Mouse (Mus musculus) G1E (cell line): ENCODE data around the gene Smc1b.

Experiments used
- CTCF ChIP-seq: IDR thresholded peaks from 2 replicates; pipeline ENCODE4 v1.5.1; 2012; ENCODE audit warnings: low read depth, low read length, inconsistent platforms, mixed read lengths
- GATA1 ChIP-seq: IDR thresholded peaks from 2 replicates; pipeline ENCODE4 v1.6.1; 2012; ENCODE audit warnings: borderline replicate concordance, low read length, inconsistent platforms, mixed read lengths
- GATA2 ChIP-seq: IDR thresholded peaks from 2 replicates; pipeline ENCODE4 v1.6.1; 2012; ENCODE audit warnings: low read depth, low read length, inconsistent platforms, borderline replicate concordance
- POLR2AphosphoS5 ChIP-seq: IDR thresholded peaks from 2 replicates; pipeline ENCODE4 v1.6.1; 2012; ENCODE audit warnings: low read depth, low read length, inconsistent platforms; ENCODE audit not compliant: insufficient replicate concordance
- TAL1 ChIP-seq: conservative IDR thresholded peaks from 2 replicates; pipeline ENCODE4 v1.6.1; 2012; ENCODE audit warnings: low read depth, low read length, inconsistent platforms, mixed read lengths

DNA sequence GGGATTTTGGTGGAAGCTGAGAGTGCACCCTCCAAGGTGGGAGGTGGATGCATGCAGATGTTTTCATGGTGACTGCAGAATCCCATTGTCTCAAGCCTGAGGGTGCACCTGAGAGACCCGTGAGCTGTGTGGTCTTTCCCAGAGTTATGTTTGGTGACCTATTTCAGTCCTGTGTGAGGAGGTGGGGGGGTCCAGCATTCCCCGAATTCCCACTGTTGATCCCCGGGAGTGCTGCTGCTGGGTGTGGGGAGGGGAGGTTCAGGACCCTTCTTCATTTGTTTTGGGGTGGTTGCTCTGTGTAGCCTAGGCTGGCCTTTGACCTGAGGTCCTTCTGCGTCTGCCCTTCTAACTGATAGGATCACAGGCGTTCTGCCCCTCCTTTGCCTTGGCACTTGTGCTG is 88.0 kb downstream of the Smc1b start:
- TF ChIP-seq CTCF (no peak), POLR2AphosphoS5 (no peak), GATA1 (no peak), TAL1 (no peak), GATA2 (no peak)
